Mouse (Mus musculus) central nervous system, embryonic 18 days (tissue): ENCODE measurements around the gene Chst14. TPM values are rescaled to one million over a fixed set of nuclear protein-coding genes. Genes with fewer than 3 reads are reported as not detected.

Experiments
- polyA plus RNA-seq: library from polyadenylated mRNA; depleted of rRNA; stranded (reverse); fragments of >200 nt; gene quantifications from 2 replicates; pipeline ENCODE4 v1.2.3, GENCODE M21; 2012; rRNA removed

Chst14 gene
- polyA plus RNA-seq = 4.8 and 5.2 TPM in 2 replicates

GRCm38 (mm10) chr2:118926361-118926997, at the start of gene Chst14:
Chst14 (plus strand) TSS chr2:118926496.

GRCm38 (mm10) chr2:118899981-118900825, 26.1 kb upstream of the Chst14 start, which contains the start of gene Bahd1:
Bahd1 (plus strand) TSS chr2:118900377.

Other genes with a start within 250 kb of the Chst14 start
- gene Ankrd63, start 222.5 kb upstream of the Chst14 start, polyA plus RNA-seq = 1.1 and 1.2 TPM in 2 replicates
- 1.2 TPM in 2 replicates for gene Plcb2, start 198.1 kb upstream of the Chst14 start, polyA plus RNA-seq
- gene Inafm2, start 180.7 kb upstream of the Chst14 start, polyA plus RNA-seq = 10.3 and 10.6 TPM in 2 replicates
- gene Ccdc9b, start 163.8 kb upstream of the Chst14 start, polyA plus RNA-seq = 1.6 and 1.8 TPM in 2 replicates
- 1.8 TPM in 1 of 2 replicates, not detected in the other for gene Phgr1, start 153.7 kb upstream of the Chst14 start, polyA plus RNA-seq
- gene Disp2, start 146.8 kb upstream of the Chst14 start, polyA plus RNA-seq = 98.3 and 98.9 TPM in 2 replicates
- 14.1 and 15.7 TPM in 2 replicates for gene Knstrn, start 112.5 kb upstream of the Chst14 start, polyA plus RNA-seq
- gene Ivd, start 64.5 kb upstream of the Chst14 start, polyA plus RNA-seq = 51.4 and 54.8 TPM in 2 replicates
- 15.9 and 19.6 TPM in 2 replicates for gene Bahd1, start 26.1 kb upstream of the Chst14 start, polyA plus RNA-seq
- gene Ccdc32, start 102.9 kb downstream of the Chst14 start, polyA plus RNA-seq = 33.3 and 33.8 TPM in 2 replicates
- gene Rpusd2, start 108.3 kb downstream of the Chst14 start, polyA plus RNA-seq = 5.4 and 6.2 TPM in 2 replicates
- gene Knl1, start 120.6 kb downstream of the Chst14 start, polyA plus RNA-seq = 1.1 and 1.3 TPM in 2 replicates
- gene Rad51, start 186.3 kb downstream of the Chst14 start, polyA plus RNA-seq = 6.3 and 6.6 TPM in 2 replicates
- 42.3 and 43.7 TPM in 2 replicates for gene Rmdn3, start 230.5 kb downstream of the Chst14 start, polyA plus RNA-seq
- 4.1 and 4.4 TPM in 2 replicates for gene Gchfr, start 241.3 kb downstream of the Chst14 start, polyA plus RNA-seq
- gene Gm14137, start 248.0 kb downstream of the Chst14 start, polyA plus RNA-seq = 0.04 and 0.06 TPM in 2 replicates